Comparison of ENCODE assay signal across 12 mouse cellular contexts in the genomic region with DNA sequence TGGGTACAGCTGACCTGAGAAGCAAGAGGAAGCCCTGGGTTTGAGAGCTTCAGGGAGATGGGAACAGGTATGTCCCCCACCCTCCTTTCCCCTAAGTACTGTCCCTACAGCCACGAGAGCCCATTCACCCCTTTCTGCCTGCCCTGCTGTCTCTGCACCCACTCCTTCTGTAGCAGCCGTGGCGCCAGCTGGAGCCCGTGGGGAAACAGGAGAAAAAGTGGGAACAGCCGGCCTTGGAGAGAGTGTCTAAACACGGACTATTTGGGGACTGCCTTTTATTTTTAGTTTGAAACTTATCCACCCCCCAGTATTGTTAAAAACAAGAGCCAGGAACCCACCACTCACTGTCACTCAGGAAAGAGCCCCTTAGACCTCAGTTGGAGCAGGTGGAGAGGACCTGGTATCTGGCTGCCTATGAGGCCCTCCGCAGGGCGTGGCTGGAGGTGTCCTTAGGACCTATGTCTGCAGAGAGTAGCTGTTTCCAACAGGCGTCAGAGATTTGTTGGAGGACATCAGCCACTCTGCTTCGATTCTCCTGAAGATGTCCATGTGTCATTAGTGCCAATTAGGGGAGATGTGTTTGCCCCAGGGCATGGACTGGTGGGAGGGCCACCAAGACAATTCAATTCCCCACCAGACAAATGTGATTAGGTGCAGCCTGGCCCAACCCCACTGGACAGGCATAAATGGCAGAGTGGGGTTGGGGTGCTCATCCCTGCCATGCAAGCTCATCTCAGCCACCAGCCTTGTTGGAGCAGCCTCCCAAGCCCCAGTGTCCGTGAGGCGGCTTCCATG. TPM values are rescaled to one million over a fixed set of nuclear protein-coding genes. Genes with fewer than 3 reads are reported as not detected.
DNase-seq lines count a peak whose midpoint lies in the region; ATAC-seq lines count a peak whose summit lies in the region.
"Had no signal": no experiment of that assay in that cellular context is flagged by ENCODE, and none has a peak within 500 bp of the region (broad histone marks: within the 10 kb centered on the region; RNA-seq: fewer than 3 reads in every experiment).

A gene (plus strand): TSS at position 438 of the 795 bp plus-strand sequence.

- no peak within 1 kb of the TSS for H3K4me2 ChIP-seq in kidney, embryonic 15.5 days
- H3K4me2 ChIP-seq in kidney, embryonic 16.5 days (replicated peaks; ENCODE audit: low read depth, low read length): no peak within 1 kb of the TSS
- H3K4me2 ChIP-seq in forebrain, embryonic 15.5 days (replicated peaks): no peak within 1 kb of the TSS

- no peaks in the 10 kb centered on the region for H3K27me3 ChIP-seq in kidney, embryonic 15.5 days
- no peaks in the 10 kb centered on the region for H3K27me3 ChIP-seq in kidney, embryonic 16.5 days (ENCODE audit: insufficient read depth, low read length)
- no peaks in the 10 kb centered on the region for H3K27me3 ChIP-seq in forebrain, embryonic 15.5 days

- H3K36me3 ChIP-seq in kidney, embryonic 15.5 days: no peaks in the 10 kb centered on the region
- no peaks in the 10 kb centered on the region for H3K36me3 ChIP-seq in kidney, embryonic 16.5 days (ENCODE audit: insufficient read depth, low read length)
- no peaks in the 10 kb centered on the region for H3K36me3 ChIP-seq in forebrain, embryonic 15.5 days

- no peak within 1 kb of the TSS for H3K4me3 ChIP-seq in kidney, embryonic 15.5 days (replicated peaks)
- H3K4me3 ChIP-seq in kidney, embryonic 16.5 days (ENCODE audit: low read length): no peak within 1 kb of the TSS
- no peak within 1 kb of the TSS for H3K4me3 ChIP-seq in forebrain, embryonic 15.5 days

- DNase-seq in brain, adult 2 months (ENCODE audit: low read depth, low spot score): peak; percentile 84
- peak; percentile 65 to 79 for DNase-seq in layer of hippocampus, postnatal 36 days
- DNase-seq in right cerebral cortex, postnatal 36 days (ENCODE audit: low spot score in 2 of 2): peak; percentile 63 to 66
- no peak for DNase-seq in embryo, embryonic 11 days
- DNase-seq in urinary bladder, postnatal 25 days (ENCODE audit: low spot score): no peak
- DNase-seq: heart, adult 18-20 months; kidney, postnatal 10 days had no signal

- ATAC-seq in kidney, embryonic 15.5 days (replicated peaks; ENCODE audit: low FRiP score): no peak
- no peak for ATAC-seq in kidney, embryonic 16.5 days (ENCODE audit: low FRiP score, low TSS enrichment)
- no peak for ATAC-seq in forebrain, embryonic 15.5 days (replicated peaks)

- H3K9ac ChIP-seq in kidney, embryonic 15.5 days: no peak within 1 kb of the TSS
- no peak within 1 kb of the TSS for H3K9ac ChIP-seq in kidney, embryonic 16.5 days (replicated peaks; ENCODE audit: low read length)
- no peak within 1 kb of the TSS for H3K9ac ChIP-seq in forebrain, embryonic 15.5 days (replicated peaks)

- no peaks in the 10 kb centered on the region for H3K4me1 ChIP-seq in kidney, embryonic 15.5 days
- H3K4me1 ChIP-seq in kidney, embryonic 16.5 days (ENCODE audit: insufficient read depth, low read length): no peaks in the 10 kb centered on the region
- peaks cover 8% of the 10 kb centered on the region; the same call in 1 of the 2 replicates for H3K4me1 ChIP-seq in forebrain, embryonic 15.5 days

- no peak within 1 kb of the TSS for H3K27ac ChIP-seq in kidney, embryonic 15.5 days
- no peak within 1 kb of the TSS for H3K27ac ChIP-seq in kidney, embryonic 16.5 days (ENCODE audit: low read length)
- no peak within 1 kb of the TSS for H3K27ac ChIP-seq in forebrain, embryonic 15.5 days (replicated peaks)
- H3K27ac ChIP-seq: macrophage had no signal

- 74% methylated on average over 12 of the region's 12 CpGs for WGBS in kidney, embryonic 15.5 days
- WGBS in kidney, embryonic 16.5 days: 78% methylated on average over 12 of the region's 12 CpGs
- WGBS in forebrain, embryonic 15.5 days: 73% methylated on average over 12 of the region's 12 CpGs

- no peaks in the 10 kb centered on the region for H3K9me3 ChIP-seq in kidney, embryonic 15.5 days (replicated peaks)
- no peaks in the 10 kb centered on the region for H3K9me3 ChIP-seq in kidney, embryonic 16.5 days (ENCODE audit: low read length)
- H3K9me3 ChIP-seq in forebrain, embryonic 15.5 days: no peaks in the 10 kb centered on the region

RNA-seq across cellular contexts. Expression of the gene that starts here (rescaled TPM):
- 3.5 and 19.1 TPM in 2 replicates for polyA plus RNA-seq in kidney, embryonic 15.5 days (2015; fragmentation: Nextera tagmentation; extraction: Ambion mirVana)
- 3.0 and 7.1 TPM in 2 replicates for polyA plus RNA-seq in kidney, embryonic 16.5 days (2015; fragmentation: Nextera tagmentation; extraction: Ambion mirVana)
- under 1 TPM; 0.25 to 0.48 TPM for total RNA-seq in layer of hippocampus, postnatal 36 days (2021)
- 0.06 TPM in 1 of 2 replicates, not detected in the other for polyA plus RNA-seq in forebrain, embryonic 15.5 days (2015; fragmentation: Nextera tagmentation; extraction: Ambion mirVana)
- polyA plus RNA-seq: forebrain, embryonic 11.5 days; macrophage had no signal

Comparison
In these comparisons a context has a peak if more than half of its experiments do, and no peak if none do; other contexts are left out.
1. Peak in DNase-seq in layer of hippocampus, postnatal 36 days; RNA of the gene not detected or under 1 TPM.
2. DNase-seq: peak in brain, adult 2 months (single experiment) and right cerebral cortex, postnatal 36 days (2 of 2); none in embryo, embryonic 11 days (single experiment) and urinary bladder, postnatal 25 days (single experiment).